Mouse (Mus musculus): ENCODE results near the gene Hdac8. TPM values are rescaled to one million over a fixed set of nuclear protein-coding genes. Genes with fewer than 3 reads are reported as not detected.

Gene Hdac8
- polyA plus RNA-seq, 1 experiment from 2014 or later, result 2.6 TPM

GRCm38 (mm10) chrX:102311119-102311518, 194.0 kb downstream of the Hdac8 start:
- no peak overlapping the region for H3K9ac ChIP-seq (ENCODE audit: low read length)
- H3K4me2 ChIP-seq (ENCODE audit: low read depth, low read length, severe bottlenecking), result no peak overlapping the region
- ATAC-seq (replicated peaks; ENCODE audit: low FRiP score) (no peak), DNase-seq (ENCODE audit: low spot score) (no peak)
- 73% methylated on average over 3 of the region's 3 CpGs for WGBS
- peaks cover 12% of the 10 kb centered on the region for H3K27me3 ChIP-seq (ENCODE audit: control insufficient read depth, insufficient read depth, low read length)
- H3K36me3 ChIP-seq (ENCODE audit: control insufficient read depth, insufficient read depth, low read length), result no peaks in the 10 kb centered on the region
- H3K4me3 ChIP-seq (ENCODE audit: low read depth, low read length), result no peak overlapping the region
- H3K9me3 ChIP-seq (ENCODE audit: control insufficient read depth, low read length), result no peaks in the 10 kb centered on the region
- H3K4me1 ChIP-seq (replicated peaks; ENCODE audit: control insufficient read depth, insufficient read depth, low read length), result no peaks in the 10 kb centered on the region
- no peak overlapping the region for H3K27ac ChIP-seq (ENCODE audit: low read depth, low read length)

- no peak for ATAC-seq (replicated peaks; ENCODE audit: low FRiP score)
- Histone ChIP-seq H3K27me3 (ENCODE audit: control insufficient read depth, insufficient read depth, low read length) (peaks cover 9% of the 10 kb centered on the region), H3K9ac (ENCODE audit: low read length) (no peak overlapping the region)
Observed at GRCm38 (mm10) chrX:102307511-102307910, 197.6 kb downstream of the Hdac8 start.

GRCm38 (mm10) chrX:102305806-102306205, 199.4 kb downstream of the Hdac8 start:
- no peak overlapping the region for H3K9ac ChIP-seq (ENCODE audit: low read length)
- H3K36me3 ChIP-seq (ENCODE audit: control insufficient read depth, insufficient read depth, low read length), result no peaks in the 10 kb centered on the region
- ATAC-seq (replicated peaks; ENCODE audit: low FRiP score) (no peak), DNase-seq (ENCODE audit: low spot score) (no peak)
- no peaks in the 10 kb centered on the region for H3K9me3 ChIP-seq (ENCODE audit: control insufficient read depth, low read length)
- H3K4me2 ChIP-seq (ENCODE audit: low read depth, low read length, severe bottlenecking), result no peak overlapping the region
- no peak overlapping the region for H3K27ac ChIP-seq (ENCODE audit: low read depth, low read length)
- H3K4me1 ChIP-seq (replicated peaks; ENCODE audit: control insufficient read depth, insufficient read depth, low read length), result 0 out of 2 replicates have a peak, but pooled peaks cover 3% of the 10 kb centered on the region
- no peak overlapping the region for H3K4me3 ChIP-seq (ENCODE audit: low read depth, low read length)
- WGBS, result 72% methylated on average over 4 of the region's 4 CpGs
- H3K27me3 ChIP-seq (ENCODE audit: control insufficient read depth, insufficient read depth, low read length), result peaks cover 9% of the 10 kb centered on the region

More at GRCm38 (mm10) chrX:102307511-102307910, 197.6 kb downstream of the Hdac8 start:
- Histone ChIP-seq H3K9me3 (ENCODE audit: control insufficient read depth, low read length) (no peaks in the 10 kb centered on the region), H3K4me3 (ENCODE audit: low read depth, low read length) (no peak overlapping the region), H3K4me2 (ENCODE audit: low read depth, low read length, severe bottlenecking) (no peak overlapping the region), H3K27ac (ENCODE audit: low read depth, low read length) (no peak overlapping the region), H3K4me1 (replicated peaks; ENCODE audit: control insufficient read depth, insufficient read depth, low read length) (0 out of 2 replicates have a peak, but pooled peaks cover 1% of the 10 kb centered on the region), H3K36me3 (ENCODE audit: control insufficient read depth, insufficient read depth, low read length) (no peaks in the 10 kb centered on the region)
- WGBS, result 81% methylated on average over 5 of the region's 5 CpGs
- no peak for DNase-seq (ENCODE audit: low spot score)

GRCm38 (mm10) chrX:102304914-102305313, 200.2 kb downstream of the Hdac8 start:
- H3K36me3 ChIP-seq (ENCODE audit: control insufficient read depth, insufficient read depth, low read length), result no peaks in the 10 kb centered on the region
- no peak for ATAC-seq (replicated peaks; ENCODE audit: low FRiP score)
- H3K27me3 ChIP-seq (ENCODE audit: control insufficient read depth, insufficient read depth, low read length), result peaks cover 9% of the 10 kb centered on the region
- no peaks in the 10 kb centered on the region for H3K9me3 ChIP-seq (ENCODE audit: control insufficient read depth, low read length)
- no peak overlapping the region for H3K4me3 ChIP-seq (ENCODE audit: low read depth, low read length)
- 72% methylated on average over 4 of the region's 4 CpGs for WGBS
- H3K4me1 ChIP-seq (replicated peaks; ENCODE audit: control insufficient read depth, insufficient read depth, low read length), result 0 out of 2 replicates have a peak, but pooled peaks cover 3% of the 10 kb centered on the region
- H3K27ac ChIP-seq (ENCODE audit: low read depth, low read length), result no peak overlapping the region
- DNase-seq (ENCODE audit: low spot score), result no peak
- no peak overlapping the region for H3K4me2 ChIP-seq (ENCODE audit: low read depth, low read length, severe bottlenecking)
- H3K9ac ChIP-seq (ENCODE audit: low read length), result no peak overlapping the region

DNA sequence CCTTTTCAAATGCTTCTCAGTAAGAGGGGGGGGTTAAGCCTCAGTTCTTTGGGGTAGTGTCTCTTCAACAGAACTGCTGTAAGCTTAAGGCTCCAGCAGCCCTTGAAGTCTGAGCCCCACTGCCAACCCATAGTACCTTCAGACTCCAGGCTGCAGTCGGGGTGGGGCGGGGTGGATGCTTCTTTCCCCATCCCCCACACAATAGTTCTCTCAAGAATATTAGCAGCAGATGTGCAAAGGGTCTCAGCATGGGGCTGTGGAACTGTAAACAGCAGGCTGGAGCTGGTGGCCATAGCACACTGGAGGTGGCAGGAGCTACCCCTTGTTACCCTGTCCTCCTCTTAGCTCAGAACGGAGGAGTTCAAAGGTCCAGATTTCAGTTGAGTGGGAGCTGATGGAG, 202.7 kb downstream of the Hdac8 start:
- peaks cover 8% of the 10 kb centered on the region for H3K27me3 ChIP-seq (ENCODE audit: control insufficient read depth, insufficient read depth, low read length)
- ATAC-seq (replicated peaks; ENCODE audit: low FRiP score) (no peak), DNase-seq (ENCODE audit: low spot score) (no peak)
- no peak overlapping the region for H3K4me2 ChIP-seq (ENCODE audit: low read depth, low read length, severe bottlenecking)
- no peak overlapping the region for H3K9ac ChIP-seq (ENCODE audit: low read length)
- H3K36me3 ChIP-seq (ENCODE audit: control insufficient read depth, insufficient read depth, low read length), result no peaks in the 10 kb centered on the region
- H3K4me1 ChIP-seq (replicated peaks; ENCODE audit: control insufficient read depth, insufficient read depth, low read length), result 0 out of 2 replicates have a peak, but pooled peaks cover 3% of the 10 kb centered on the region
- no peak overlapping the region for H3K4me3 ChIP-seq (ENCODE audit: low read depth, low read length)
- H3K9me3 ChIP-seq (ENCODE audit: control insufficient read depth, low read length), result no peaks in the 10 kb centered on the region
- no peak overlapping the region for H3K27ac ChIP-seq (ENCODE audit: low read depth, low read length)
- 58% methylated on average over 3 of the region's 3 CpGs for WGBS

- Histone ChIP-seq H3K36me3 (ENCODE audit: control insufficient read depth, insufficient read depth, low read length) (no peaks in the 10 kb centered on the region), H3K27me3 (ENCODE audit: control insufficient read depth, insufficient read depth, low read length) (peaks cover 2% of the 10 kb centered on the region; the same call in 1 of the 2 replicates), H3K9ac (ENCODE audit: low read length) (no peak overlapping the region), H3K9me3 (ENCODE audit: control insufficient read depth, low read length) (no peaks in the 10 kb centered on the region), H3K4me3 (ENCODE audit: low read depth, low read length) (no peak overlapping the region), H3K4me1 (replicated peaks; ENCODE audit: control insufficient read depth, insufficient read depth, low read length) (no peaks in the 10 kb centered on the region), H3K4me2 (ENCODE audit: low read depth, low read length, severe bottlenecking) (no peak overlapping the region), H3K27ac (ENCODE audit: low read depth, low read length) (no peak overlapping the region)
- 76% methylated on average over 3 of the region's 3 CpGs for WGBS
- DNase-seq (ENCODE audit: low spot score) (no peak), ATAC-seq (replicated peaks; ENCODE audit: low FRiP score) (no peak)
Observed at GRCm38 (mm10) chrX:102284889-102285288, 220.3 kb downstream of the Hdac8 start.

GRCm38 (mm10) chrX:102262620-102263345, 242.4 kb downstream of the Hdac8 start:
- Histone ChIP-seq H3K4me3 (ENCODE audit: low read depth, low read length) (no peak overlapping the region), H3K9ac (ENCODE audit: low read length) (no peak overlapping the region), H3K27ac (ENCODE audit: low read depth, low read length) (no peak overlapping the region), H3K27me3 (ENCODE audit: control insufficient read depth, insufficient read depth, low read length) (peaks cover 7% of the 10 kb centered on the region), H3K4me2 (ENCODE audit: low read depth, low read length, severe bottlenecking) (no peak overlapping the region), H3K9me3 (ENCODE audit: control insufficient read depth, low read length) (no peaks in the 10 kb centered on the region), H3K36me3 (ENCODE audit: control insufficient read depth, insufficient read depth, low read length) (no peaks in the 10 kb centered on the region), H3K4me1 (replicated peaks; ENCODE audit: control insufficient read depth, insufficient read depth, low read length) (no peaks in the 10 kb centered on the region)
- ATAC-seq (replicated peaks; ENCODE audit: low FRiP score), result no peak
- DNase-seq (ENCODE audit: low spot score), result no peak
- 88% methylated on average over 14 of the region's 14 CpGs for WGBS

DNA sequence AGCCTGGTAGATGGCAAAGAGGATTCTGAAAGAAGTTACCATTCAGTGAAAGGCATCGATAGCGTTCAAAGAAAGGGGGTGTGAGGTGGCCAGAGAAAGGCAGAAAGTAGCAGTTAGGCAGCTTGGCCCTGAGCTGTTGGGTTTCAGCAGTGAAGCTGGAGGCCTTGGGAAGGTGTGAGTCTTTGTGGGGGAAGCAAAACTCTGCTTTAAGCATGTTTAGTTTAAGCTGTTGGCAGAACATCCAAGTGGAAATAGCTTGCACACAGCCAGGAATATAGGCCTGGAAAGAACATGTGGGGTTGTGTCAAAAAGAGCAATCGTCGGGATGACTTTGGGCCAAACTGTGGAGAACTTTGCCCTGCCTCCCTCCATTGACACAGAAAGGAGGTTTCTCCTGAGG, 245.4 kb downstream of the Hdac8 start:
- WGBS, result 92% methylated on average over 4 of the region's 4 CpGs
- no peak for ATAC-seq (replicated peaks; ENCODE audit: low FRiP score)
- Histone ChIP-seq H3K4me2 (ENCODE audit: low read depth, low read length, severe bottlenecking) (no peak overlapping the region), H3K4me3 (ENCODE audit: low read depth, low read length) (no peak overlapping the region), H3K9me3 (ENCODE audit: control insufficient read depth, low read length) (no peaks in the 10 kb centered on the region), H3K27me3 (ENCODE audit: control insufficient read depth, insufficient read depth, low read length) (peaks cover 6% of the 10 kb centered on the region; the same call in 1 of the 2 replicates), H3K27ac (ENCODE audit: low read depth, low read length) (no peak overlapping the region), H3K4me1 (replicated peaks; ENCODE audit: control insufficient read depth, insufficient read depth, low read length) (no peaks in the 10 kb centered on the region), H3K36me3 (ENCODE audit: control insufficient read depth, insufficient read depth, low read length) (no peaks in the 10 kb centered on the region), H3K9ac (ENCODE audit: low read length) (no peak overlapping the region)
- DNase-seq (ENCODE audit: low spot score), result no peak

DNA sequence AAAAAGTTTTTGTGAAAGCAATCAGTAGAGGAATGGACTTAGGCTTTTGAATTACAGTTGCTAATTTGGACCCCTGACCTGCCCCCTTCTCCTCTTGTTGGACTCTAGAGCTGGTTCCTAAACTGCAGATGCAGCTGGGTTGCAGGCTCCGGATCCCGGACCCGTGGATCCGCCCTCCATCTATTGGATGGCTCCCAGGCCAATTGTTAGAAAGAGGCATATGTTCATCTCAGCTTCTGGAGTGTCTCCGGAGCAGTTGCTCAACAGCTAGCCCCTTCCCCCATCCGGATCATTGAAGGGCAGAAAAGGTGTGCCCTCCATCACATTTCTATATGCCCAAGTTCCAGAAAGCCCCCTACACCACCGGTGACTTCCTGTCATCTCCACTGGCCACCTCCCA, 251.3 kb downstream of the Hdac8 start:
- H3K36me3 ChIP-seq (ENCODE audit: control insufficient read depth, insufficient read depth, low read length), result no peaks in the 10 kb centered on the region
- ATAC-seq (replicated peaks; ENCODE audit: low FRiP score) (no peak), DNase-seq (ENCODE audit: low spot score) (peak; percentile 55)
- H3K27me3 ChIP-seq (ENCODE audit: control insufficient read depth, insufficient read depth, low read length), result peaks cover 26% of the 10 kb centered on the region
- no peak overlapping the region for H3K4me3 ChIP-seq (ENCODE audit: low read depth, low read length)
- no peak overlapping the region for H3K27ac ChIP-seq (ENCODE audit: low read depth, low read length)
- H3K9ac ChIP-seq (ENCODE audit: low read length), result no peak overlapping the region
- H3K4me1 ChIP-seq (replicated peaks; ENCODE audit: control insufficient read depth, insufficient read depth, low read length), result no peaks in the 10 kb centered on the region
- H3K9me3 ChIP-seq (ENCODE audit: control insufficient read depth, low read length), result no peaks in the 10 kb centered on the region
- WGBS, result 26% methylated on average over 7 of the region's 7 CpGs
- peak overlapping the region; percentile 26; the same call in 1 of the 2 replicates for H3K4me2 ChIP-seq (ENCODE audit: low read depth, low read length, severe bottlenecking)

All from forebrain, embryonic 11.5 days (tissue).